Mouse (Mus musculus) layer of hippocampus, adult 9-11 months (tissue): ENCODE results near the gene Vmn2r40.
"Not testable (repeated sequence)": the region's sequence is repeated elsewhere in the genome, so short reads cannot be mapped to it uniquely, and the experiment has no call there.

Experiments
- DNase-seq: peaks from one replicate; pipeline ENCODE4 v3.0.0; 2022

Vmn2r40 gene

DNA sequence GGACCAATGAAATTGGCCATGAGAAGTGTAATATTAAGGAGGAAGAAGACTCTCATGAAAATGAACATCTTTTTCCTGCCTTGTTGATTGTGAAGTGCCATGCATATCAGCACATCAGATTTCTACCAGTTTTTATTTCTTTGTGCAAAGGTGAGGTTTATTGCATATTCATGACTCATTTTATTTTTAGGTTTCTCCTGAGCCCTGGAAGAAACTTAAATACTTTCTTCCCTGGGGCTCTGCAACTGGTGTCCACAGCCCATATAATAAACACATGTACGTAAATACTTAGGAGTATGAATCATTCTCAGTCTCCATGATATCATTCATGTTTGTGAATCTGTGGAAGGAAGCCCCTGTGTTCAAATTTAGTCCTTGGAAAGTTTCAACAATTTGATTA, at the start of gene Vmn2r40:
Gene Vmn2r40, minus strand, starts transcription at position 101 of the 400 bp plus-strand sequence.
- not testable (repeated sequence) for DNase-seq
